Mouse (Mus musculus): ENCODE measurements at regions not wholly inside any gene's neighbourhood (a gene's known extent, or its start where the extent isn't known, plus 50 kb on each side); places are given as distances from the start of the nearest gene placed in this dataset.

DNA sequence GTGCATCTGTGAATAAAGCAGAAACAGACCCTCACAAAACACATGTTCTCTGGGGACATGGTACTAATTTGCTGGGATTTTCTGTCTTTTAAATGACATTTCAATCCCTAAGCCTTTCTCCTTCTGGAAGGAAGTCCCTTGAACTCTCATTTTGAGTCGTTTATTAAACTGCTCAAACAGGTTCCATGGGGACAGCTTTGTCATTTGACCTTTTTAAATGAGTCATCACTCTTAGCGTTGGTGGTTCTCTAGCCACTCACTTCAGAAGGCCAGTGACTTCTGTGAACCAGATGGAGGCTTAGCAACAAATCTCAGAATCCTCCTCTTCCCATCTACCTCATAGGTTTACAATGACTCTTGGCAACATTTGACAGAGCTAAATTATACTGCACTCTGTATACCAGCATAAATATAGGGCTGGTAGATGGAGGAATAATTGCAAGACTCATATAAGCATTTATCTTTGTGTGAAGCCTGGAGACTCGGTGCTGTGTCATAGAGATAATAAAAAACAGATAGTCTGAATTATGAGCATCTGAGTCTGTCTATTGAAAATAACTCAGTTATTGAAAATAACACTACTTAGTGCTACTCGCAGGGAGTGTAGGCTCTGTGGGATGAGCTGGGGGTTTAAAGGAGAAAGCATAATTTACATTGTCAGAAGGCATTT is 185.4 kb upstream of the Crbn start:
- no peak for TF ChIP-seq CTCF (IDR thresholded peaks at IDR 0.05; ENCODE audit: control insufficient read depth, insufficient read depth, insufficient replicate concordance, low read depth, low read length)
- TF ChIP-seq POLR2A (IDR thresholded peaks at IDR 0.05; ENCODE audit: control insufficient read depth, low read depth, low read length), result no peak
